Mouse (Mus musculus) embryonic facial prominence, embryonic 14.5 days (tissue): Measurements from ENCODE around the gene Chd2. TPM values are rescaled to one million over a fixed set of nuclear protein-coding genes. Genes with fewer than 3 reads are reported as not detected.
A peak's percentile ranks its signal among the peaks of the same experiment; 100 is the strongest.

ENCODE experiments used
- ATAC-seq: fragments of 200-750 bp; cut with Nextera tagmentation; 2 replicates; pipeline ENCODE4 v1.8.0; 2017; ENCODE audit warnings: low read depth, moderate number of reproducible peaks, moderate TSS enrichment
- DNase-seq: peaks from one replicate; pipeline ENCODE4 v3.0.0-alpha.2; 2015; ENCODE audit warnings: low spot score
- H3K27ac ChIP-seq: fragments of 300-500 bp; sonication (generic); replicated peaks from 2 replicates; pipeline ENCODE4 v1.5.1; 2014; ENCODE audit warnings: low read depth, mild to moderate bottlenecking, low read length, moderate library complexity
- H3K27me3 ChIP-seq: fragments of 300-500 bp; sonication (generic); replicated peaks from 2 replicates; pipeline ENCODE4 v1.6.1; 2014; ENCODE audit warnings: low read length; ENCODE audit not compliant: control insufficient read depth, insufficient read depth
- H3K36me3 ChIP-seq: fragments of 300-500 bp; sonication (generic); 2 replicates; pipeline ENCODE4 v1.6.1; 2014; ENCODE audit warnings: low read length, mixed read lengths; ENCODE audit not compliant: control insufficient read depth, insufficient read depth
- H3K4me1 ChIP-seq: fragments of 300-500 bp; sonication (generic); 2 replicates; pipeline ENCODE4 v1.6.1; 2014; ENCODE audit warnings: antibody characterized with exemption, low read length; ENCODE audit not compliant: control insufficient read depth, insufficient read depth
- H3K4me2 ChIP-seq: fragments of 300-500 bp; sonication (generic); 2 replicates; pipeline ENCODE4 v1.6.1; 2014; ENCODE audit warnings: low read depth, mild to moderate bottlenecking, low read length, moderate library complexity, mixed read lengths
- H3K4me3 ChIP-seq: fragments of 300-500 bp; sonication (generic); 2 replicates; pipeline ENCODE4 v1.5.1; 2014; ENCODE audit warnings: low read depth, mild to moderate bottlenecking, low read length
- H3K9ac ChIP-seq: fragments of 300-500 bp; sonication (generic); 2 replicates; pipeline ENCODE4 v1.6.1; 2014; ENCODE audit warnings: low read depth, mild to moderate bottlenecking, low read length, moderate library complexity, mixed read lengths
- H3K9me3 ChIP-seq: fragments of 300-500 bp; sonication (generic); 2 replicates; pipeline ENCODE4 v1.6.1; 2016; ENCODE audit warnings: low read length; ENCODE audit not compliant: control insufficient read depth
- whole genome bisulfite sequencing: fragments of 180-500 bp; shearing (Covaris S2); extraction: QIAGEN DNeasy Blood & Tissue Kit; methylation state at CpG from one replicate; pipeline ENCODE4 v1.1.7; 2014; 5-methylcytosine and 5-hydroxymethylcytosine counted together
- polyA plus RNA-seq: library from polyadenylated mRNA; unstranded; fragments of >200 nt; fragmentation: Nextera tagmentation; extraction: Ambion mirVana; gene quantifications from 2 replicates; pipeline ENCODE4 v1.2.1, GENCODE M21; 2014

Gene Chd2
- polyA plus RNA-seq, 1 experiment from 2014 or later = 39.5 TPM

GRCm38 (mm10) chr7:73411986-73412385 lies 129.6 kb downstream of the Chd2 start:
- no peak for DNase-seq
- Histone ChIP-seq H3K9me3 (no peaks in the 10 kb centered on the region), H3K4me1 (peaks cover 15% of the 10 kb centered on the region), H3K9ac (no peak overlapping the region), H3K4me3 (no peak overlapping the region), H3K27me3 (no peaks in the 10 kb centered on the region), H3K36me3 (peaks cover 76% of the 10 kb centered on the region), H3K4me2 (no peak overlapping the region), H3K27ac (no peak overlapping the region)
- no peak for ATAC-seq
- WGBS = 90% methylated on average over 4 of the region's 4 CpGs

GRCm38 (mm10) chr7:73411523-73411922 lies 130.1 kb downstream of the Chd2 start:
- Histone ChIP-seq H3K36me3 (peaks cover 72% of the 10 kb centered on the region), H3K27ac (no peak overlapping the region), H3K4me1 (peaks cover 15% of the 10 kb centered on the region), H3K27me3 (no peaks in the 10 kb centered on the region), H3K4me3 (no peak overlapping the region), H3K9me3 (no peaks in the 10 kb centered on the region), H3K4me2 (no peak overlapping the region), H3K9ac (no peak overlapping the region)
- DNase-seq (no peak), ATAC-seq (no peak)
- WGBS = 72% methylated on average over 7 of the region's 7 CpGs

- Histone ChIP-seq H3K4me3 (no peak overlapping the region), H3K9ac (no peak overlapping the region), H3K4me2 (no peak overlapping the region), H3K27me3 (no peaks in the 10 kb centered on the region), H3K4me1 (no peaks in the 10 kb centered on the region), H3K36me3 (peaks cover 49% of the 10 kb centered on the region), H3K9me3 (no peaks in the 10 kb centered on the region; the same call in 1 of the 2 replicates), H3K27ac (no peak overlapping the region)
- DNase-seq = no peak
- 93% methylated on average over 11 of the region's 11 CpGs for WGBS
- ATAC-seq = no peak
Observed at GRCm38 (mm10) chr7:73405550-73405949, 136.1 kb downstream of the Chd2 start.

GRCm38 (mm10) chr7:73403538-73403937 lies 138.1 kb downstream of the Chd2 start:
- H3K4me2 ChIP-seq = no peak overlapping the region
- ATAC-seq (no peak), DNase-seq (no peak)
- no peak overlapping the region for H3K4me3 ChIP-seq
- no peaks in the 10 kb centered on the region; the same call in 1 of the 2 replicates for H3K9me3 ChIP-seq
- no peaks in the 10 kb centered on the region for H3K27me3 ChIP-seq
- H3K27ac ChIP-seq = no peak overlapping the region
- H3K9ac ChIP-seq = no peak overlapping the region
- peaks cover 19% of the 10 kb centered on the region for H3K4me1 ChIP-seq
- WGBS = 24% methylated on average over 3 of the region's 3 CpGs
- H3K36me3 ChIP-seq = peaks cover 38% of the 10 kb centered on the region

- Histone ChIP-seq H3K36me3 (peaks cover 38% of the 10 kb centered on the region), H3K27me3 (no peaks in the 10 kb centered on the region), H3K4me2 (no peak overlapping the region), H3K4me1 (peaks cover 25% of the 10 kb centered on the region), H3K9ac (no peak overlapping the region), H3K27ac (no peak overlapping the region), H3K4me3 (no peak overlapping the region), H3K9me3 (no peaks in the 10 kb centered on the region; the same call in 1 of the 2 replicates)
- 100% methylated on average over 1 of the region's 1 CpGs for WGBS
- no peak for DNase-seq
- ATAC-seq = no peak
Observed at GRCm38 (mm10) chr7:73402671-73403070, 139.0 kb downstream of the Chd2 start.

- H3K36me3 ChIP-seq = peaks cover 38% of the 10 kb centered on the region
Observed at GRCm38 (mm10) chr7:73402106-73402505, 139.5 kb downstream of the Chd2 start.

GRCm38 (mm10) chr7:73400051-73400916 lies 141.3 kb downstream of the Chd2 start:
- Histone ChIP-seq H3K4me2 (peak overlapping the region; percentile 57), H3K4me3 (peak overlapping the region; percentile 26), H3K36me3 (peaks cover 25% of the 10 kb centered on the region), H3K9me3 (no peaks in the 10 kb centered on the region), H3K27me3 (no peaks in the 10 kb centered on the region), H3K4me1 (peaks cover 47% of the 10 kb centered on the region), H3K27ac (no peak overlapping the region), H3K9ac (peak overlapping the region; percentile 45; the same call in 1 of the 2 replicates)
- 22% methylated on average over 20 of the region's 20 CpGs for WGBS
- DNase-seq (peak; percentile 81), ATAC-seq (peak; percentile 72)

More at GRCm38 (mm10) chr7:73402106-73402505, 139.5 kb downstream of the Chd2 start:
- Histone ChIP-seq H3K9ac (no peak overlapping the region), H3K4me2 (no peak overlapping the region), H3K4me1 (peaks cover 28% of the 10 kb centered on the region), H3K9me3 (no peaks in the 10 kb centered on the region; the same call in 1 of the 2 replicates), H3K27me3 (no peaks in the 10 kb centered on the region), H3K4me3 (no peak overlapping the region), H3K27ac (no peak overlapping the region)
- WGBS = 62% methylated on average over 2 of the region's 2 CpGs
- DNase-seq (no peak), ATAC-seq (no peak)

- Histone ChIP-seq H3K27ac (no peak overlapping the region), H3K4me2 (peak overlapping the region; percentile 57), H3K9ac (peak overlapping the region; percentile 45; the same call in 1 of the 2 replicates), H3K4me1 (peaks cover 50% of the 10 kb centered on the region), H3K27me3 (no peaks in the 10 kb centered on the region), H3K36me3 (peaks cover 19% of the 10 kb centered on the region), H3K4me3 (peak overlapping the region; percentile 26), H3K9me3 (no peaks in the 10 kb centered on the region)
- 4% methylated on average over 18 of the region's 19 CpGs for WGBS
- ATAC-seq (peak; percentile 70), DNase-seq (peak; percentile 87)
Observed at GRCm38 (mm10) chr7:73399501-73400044, 142.1 kb downstream of the Chd2 start.
